Mouse (Mus musculus) cerebellum, adult 2 months (tissue): Measurements from ENCODE around the gene Sec22a. TPM values are rescaled to one million over a fixed set of nuclear protein-coding genes. Genes with fewer than 3 reads are reported as not detected.

Source experiments
- DNase-seq, 2 experiments: peaks; one replicate each; pipeline ENCODE4 v3.0.0; 2021
- H3K27ac ChIP-seq: fragments of 200-500 bp; 2 replicates; pipeline ENCODE4 v1.5.1; 2012; ENCODE audit warnings: low read length, control low read depth, inconsistent platforms; ENCODE audit not compliant: insufficient read depth
- H3K27me3 ChIP-seq: fragments of 200-500 bp; 2 replicates; pipeline ENCODE4 v1.6.1; 2012; ENCODE audit warnings: inconsistent platforms, mild to moderate bottlenecking, low read length, moderate library complexity; ENCODE audit not compliant: control insufficient read depth, insufficient read depth
- H3K4me1 ChIP-seq: fragments of 200-500 bp; 2 replicates; pipeline ENCODE4 v1.6.1; 2011; ENCODE audit warnings: low read length; ENCODE audit not compliant: control insufficient read depth, insufficient read depth
- H3K4me3 ChIP-seq: fragments of 200-500 bp; replicated peaks from 2 replicates; pipeline ENCODE3; 2011; ENCODE audit warnings: mild to moderate bottlenecking, low read depth, low read length, control low read depth; ENCODE audit not compliant: insufficient read depth
- CTCF ChIP-seq: fragments of 200-500 bp; IDR thresholded peaks from 2 replicates; pipeline ENCODE4 v1.5.1; 2011; ENCODE audit warnings: low read depth, mild to moderate bottlenecking, control low read depth, low read length, moderate library complexity, borderline replicate concordance; ENCODE audit not compliant: insufficient read depth
- POLR2A ChIP-seq: fragments of 200-500 bp; IDR thresholded peaks from 2 replicates; pipeline ENCODE4 v1.6.1; 2011; ENCODE audit warnings: low read length, control low read depth, borderline replicate concordance; ENCODE audit not compliant: insufficient read depth
- WGBS: fragments of 180-500 bp; shearing (Covaris S2); methylation state at CpG from one replicate; pipeline ENCODE4 v1.1.7; 2018; 5-methylcytosine and 5-hydroxymethylcytosine counted together
- polyA plus RNA-seq: library from polyadenylated mRNA; depleted of rRNA; stranded (reverse); fragments of >200 nt; gene quantifications from 2 replicates; pipeline ENCODE4 v1.2.3, GENCODE M21; 2012

The Sec22a gene
- polyA plus RNA-seq, 1 experiment: 22.4 TPM

DNA sequence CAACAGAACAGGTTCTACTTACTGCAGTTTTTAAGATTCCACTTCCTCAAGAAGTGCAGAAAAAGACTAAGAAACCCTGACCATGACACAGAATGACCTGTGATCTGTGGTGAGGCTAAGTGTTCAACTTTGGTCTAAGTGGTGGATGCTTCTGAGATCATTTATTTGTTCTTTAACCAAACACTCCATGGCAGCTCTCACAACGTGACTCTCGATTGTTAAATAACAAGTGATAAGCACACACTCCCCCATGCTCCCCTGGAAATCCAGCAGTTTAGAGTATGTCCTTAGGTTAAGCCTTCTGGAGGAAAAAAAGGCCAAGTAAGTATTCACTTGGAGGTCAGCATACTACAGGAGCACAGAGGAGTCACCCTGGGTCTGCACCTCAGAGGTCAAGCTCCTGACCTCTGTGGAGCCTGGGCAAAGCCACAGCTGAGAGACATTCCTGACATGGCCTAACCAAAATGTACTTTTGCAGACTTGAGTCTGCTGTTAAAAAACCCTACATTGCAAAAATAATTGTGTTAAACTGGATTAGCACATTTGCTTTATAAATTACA, 53.1 kb downstream of the Sec22a start:
- no peaks in the 10 kb centered on the region for H3K4me1 ChIP-seq
- 76% methylated on average over 2 of the region's 2 CpGs for whole genome bisulfite sequencing

DNA sequence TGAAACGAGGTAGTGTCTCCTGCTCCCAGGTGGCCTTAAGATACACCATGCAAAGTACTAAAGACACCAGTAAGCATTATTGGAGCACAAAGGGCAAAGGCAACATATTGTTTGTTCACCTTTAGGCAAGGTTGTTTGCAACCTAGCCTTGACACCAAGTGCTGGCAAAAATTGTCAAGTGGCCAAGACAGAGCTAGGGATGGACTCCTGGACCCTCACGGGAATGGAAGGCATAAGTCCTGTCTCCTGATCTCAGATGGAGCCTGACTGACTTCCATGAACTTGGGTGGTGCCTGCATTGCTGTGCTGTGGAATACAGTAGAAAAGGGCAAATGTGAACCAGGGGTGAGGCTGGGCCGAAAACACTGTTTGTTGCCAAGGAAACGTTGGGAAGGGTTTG, 54.1 kb downstream of the Sec22a start:
- no peak overlapping the region for H3K27ac ChIP-seq
- no peak overlapping the region for H3K4me3 ChIP-seq
- DNase-seq: no peak
- no peaks in the 10 kb centered on the region for H3K27me3 ChIP-seq
- 80% methylated on average over 4 of the region's 4 CpGs for WGBS
- H3K4me1 ChIP-seq: no peaks in the 10 kb centered on the region
- no peak for TF ChIP-seq POLR2A
- no peak for TF ChIP-seq CTCF

More for the DNA sequence above, 53.1 kb downstream of the Sec22a start:
- TF ChIP-seq POLR2A (no peak), CTCF (no peak)
- H3K27me3 ChIP-seq: no peaks in the 10 kb centered on the region
- DNase-seq: no peak
- H3K27ac ChIP-seq: no peak overlapping the region
- no peak overlapping the region for H3K4me3 ChIP-seq

- Histone ChIP-seq H3K4me1 (no peaks in the 10 kb centered on the region), H3K27me3 (no peaks in the 10 kb centered on the region), H3K27ac (no peak overlapping the region), H3K4me3 (no peak overlapping the region)
- no peak for DNase-seq
- TF ChIP-seq POLR2A (no peak), CTCF (no peak)
- 90% methylated on average over 6 of the region's 6 CpGs for WGBS
Observed at GRCm38 (mm10) chr16:35308486-35309143, 55.1 kb downstream of the Sec22a start.

DNA sequence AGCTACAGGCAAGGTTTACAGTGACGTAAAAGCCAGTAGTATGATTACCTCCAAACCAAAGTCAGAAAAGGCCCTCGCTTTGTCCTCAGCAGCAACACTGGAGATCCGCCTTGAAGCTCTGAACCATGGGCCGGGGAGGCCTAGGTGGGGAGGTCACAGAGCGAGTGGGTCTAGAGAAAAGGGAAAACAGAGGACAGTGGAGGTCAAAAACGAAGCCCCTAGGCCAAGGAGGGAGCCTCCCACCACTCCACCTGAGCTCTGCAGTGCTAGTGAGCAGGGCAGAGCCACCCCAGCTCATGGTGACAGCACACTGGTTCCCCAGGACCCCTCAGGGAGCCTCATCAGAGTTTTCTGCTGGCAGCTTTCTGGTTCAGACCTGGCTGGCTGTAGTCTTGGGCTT, 55.7 kb downstream of the Sec22a start:
- no peaks in the 10 kb centered on the region for H3K27me3 ChIP-seq

DNA sequence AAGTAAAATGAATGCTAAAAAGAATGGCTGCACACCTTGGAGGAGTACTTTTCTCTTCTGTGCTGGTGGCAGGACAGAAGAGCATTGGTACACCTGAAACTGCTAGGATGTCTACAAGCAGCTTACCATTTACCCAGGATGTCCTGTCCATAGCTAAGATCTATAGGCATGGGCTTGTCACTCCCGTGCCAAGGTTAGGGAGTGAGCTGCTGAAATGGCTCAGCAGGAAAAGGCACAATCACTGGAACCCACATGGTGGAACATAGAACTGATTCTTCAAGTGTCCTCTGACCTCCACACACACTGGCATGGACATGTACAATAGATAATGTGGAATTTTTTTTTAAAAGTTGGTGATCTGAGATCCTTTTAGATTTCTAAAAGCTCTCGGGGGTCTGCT, 56.4 kb downstream of the Sec22a start:
- Histone ChIP-seq H3K27me3 (no peaks in the 10 kb centered on the region), H3K27ac (no peak overlapping the region), H3K4me1 (no peaks in the 10 kb centered on the region), H3K4me3 (no peak overlapping the region)
- no peak for DNase-seq
- TF ChIP-seq CTCF (no peak), POLR2A (no peak)
- WGBS: 87% methylated on average over 2 of the region's 2 CpGs

More for the DNA sequence above, 55.7 kb downstream of the Sec22a start:
- Histone ChIP-seq H3K4me3 (no peak overlapping the region), H3K27ac (no peak overlapping the region), H3K4me1 (no peaks in the 10 kb centered on the region)
- TF ChIP-seq POLR2A: no peak
- TF ChIP-seq CTCF: no peak
- no peak for DNase-seq
- 86% methylated on average over 6 of the region's 6 CpGs for WGBS

DNA sequence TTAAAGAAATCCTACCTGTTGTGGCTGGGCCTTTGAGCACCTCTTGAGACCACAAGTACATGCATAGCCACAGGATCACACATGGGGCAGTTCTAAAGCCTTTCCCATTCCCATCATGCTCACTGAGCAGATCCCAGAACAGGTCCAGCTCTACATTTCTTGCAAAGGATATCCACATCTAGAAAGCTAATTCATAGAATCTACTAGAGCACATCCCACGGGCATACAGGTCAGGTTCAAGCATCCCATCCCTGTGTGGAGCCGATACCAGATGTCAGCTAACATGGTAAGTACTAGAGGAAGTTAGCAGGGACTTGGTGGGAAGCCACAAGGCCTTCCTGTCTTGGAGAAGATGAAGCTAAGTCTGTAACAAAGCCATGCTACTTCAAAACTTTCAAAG, 57.1 kb downstream of the Sec22a start:
- WGBS: 86% methylated on average over 2 of the region's 2 CpGs
- Histone ChIP-seq H3K27me3 (no peaks in the 10 kb centered on the region), H3K4me1 (no peaks in the 10 kb centered on the region), H3K27ac (no peak overlapping the region), H3K4me3 (no peak overlapping the region)
- no peak for DNase-seq
- TF ChIP-seq POLR2A (no peak), CTCF (no peak)

DNA sequence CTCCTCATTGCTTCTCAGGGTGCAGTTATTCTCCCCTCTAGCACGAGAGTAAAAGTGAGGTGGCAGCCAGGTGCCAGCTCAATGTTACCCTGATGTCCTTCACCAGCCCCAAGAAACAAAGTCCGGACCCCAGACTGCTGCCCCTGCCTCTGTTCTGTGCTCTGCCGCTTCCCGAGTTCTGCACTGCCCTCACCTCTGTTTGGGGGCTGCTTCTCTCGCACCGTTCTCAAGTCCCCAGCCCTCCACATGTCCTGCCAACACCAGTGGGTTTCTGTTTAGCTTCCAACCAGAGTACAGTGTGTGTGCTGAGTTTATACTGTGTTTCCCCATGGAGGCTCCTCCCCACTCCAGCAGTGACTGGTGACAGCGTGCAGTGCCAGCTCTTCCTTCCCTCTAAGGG, 58.5 kb downstream of the Sec22a start:
- no peak overlapping the region for H3K4me3 ChIP-seq
- TF ChIP-seq POLR2A (no peak), CTCF (no peak)
- no peaks in the 10 kb centered on the region for H3K27me3 ChIP-seq
- 84% methylated on average over 7 of the region's 7 CpGs for WGBS
- H3K27ac ChIP-seq: no peak overlapping the region
- no peaks in the 10 kb centered on the region for H3K4me1 ChIP-seq
- DNase-seq: no peak

GRCm38 (mm10) chr16:35304416-35304815, 59.3 kb downstream of the Sec22a start:
- TF ChIP-seq POLR2A (no peak), CTCF (no peak)
- WGBS: 87% methylated on average over 5 of the region's 5 CpGs
- no peak for DNase-seq
- no peak overlapping the region for H3K27ac ChIP-seq
- no peaks in the 10 kb centered on the region for H3K4me1 ChIP-seq
- no peaks in the 10 kb centered on the region for H3K27me3 ChIP-seq
- no peak overlapping the region for H3K4me3 ChIP-seq
